Mouse (Mus musculus): ENCODE measurements around the gene Usp1. TPM values are rescaled to one million over a fixed set of nuclear protein-coding genes. Genes with fewer than 3 reads are reported as not detected.
"Not testable (repeated sequence)": the region's sequence is repeated elsewhere in the genome, so short reads cannot be mapped to it uniquely, and the experiment has no call there.

Usp1 gene
- polyA plus RNA-seq, 1 experiment from 2014 or later, result 25.7 TPM

DNA sequence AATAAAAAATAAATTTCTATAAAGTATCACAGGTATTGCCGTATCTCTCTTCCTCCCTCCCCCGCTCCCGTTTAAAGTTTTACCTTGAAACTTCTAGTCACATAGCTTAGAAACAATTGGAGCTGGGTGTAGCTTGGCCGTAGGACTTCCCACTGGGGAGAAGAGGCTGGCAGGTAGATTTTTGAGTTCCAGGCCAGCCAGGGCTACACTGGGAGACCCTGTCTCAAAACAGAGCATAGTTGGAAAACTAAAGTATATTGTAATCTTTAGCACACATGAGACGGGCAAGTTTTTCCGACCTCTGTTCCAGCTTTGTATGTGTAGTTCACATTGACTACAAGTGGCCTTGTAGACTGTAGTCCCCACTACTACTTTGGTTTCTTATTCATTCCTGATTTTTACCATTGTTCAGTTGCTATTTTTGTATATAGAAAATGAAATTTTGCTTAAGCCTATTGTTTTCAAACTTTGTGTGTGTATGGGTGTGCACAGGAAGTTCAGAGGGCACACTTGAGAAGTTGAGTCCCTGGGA is 1.7 kb downstream of the Usp1 start:
- H3K27ac ChIP-seq, result no peak overlapping the region
- peak overlapping the region; percentile 79; the same call in 1 of the 2 replicates for H3K4me3 ChIP-seq
- 21% methylated on average over 6 of the region's 6 CpGs for WGBS
- no peak overlapping the region for H3K9ac ChIP-seq
- H3K4me1 ChIP-seq, result peaks cover 21% of the 10 kb centered on the region
- H3K4me2 ChIP-seq, result peak overlapping the region; percentile 81; the same call in 1 of the 2 replicates
- H3K27me3 ChIP-seq (replicated peaks), result no peaks in the 10 kb centered on the region
- H3K36me3 ChIP-seq (replicated peaks), result 0 out of 2 replicates have a peak, but pooled peaks cover 3% of the 10 kb centered on the region
- ATAC-seq (replicated peaks), result no peak
- H3K9me3 ChIP-seq, result no peaks in the 10 kb centered on the region

DNA sequence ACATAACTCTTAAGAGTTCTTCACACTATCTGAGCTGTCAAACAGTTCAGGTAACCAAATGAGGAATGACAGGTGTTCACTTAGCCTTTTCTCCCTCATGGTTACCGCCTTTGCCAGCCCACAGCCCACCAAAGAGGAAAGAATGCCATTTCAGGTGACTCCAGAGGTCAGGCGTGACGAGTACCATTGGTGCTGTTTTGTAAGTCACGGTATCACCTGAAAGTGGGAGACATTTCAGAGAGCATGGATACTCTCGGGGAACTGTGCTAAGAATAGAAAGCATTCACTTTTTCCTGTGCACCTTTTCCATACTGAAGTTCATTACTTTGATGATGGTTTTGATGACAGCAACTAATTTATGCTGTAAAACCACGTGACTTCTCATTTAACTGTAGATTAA is 12.4 kb downstream of the Usp1 start:
- WGBS, result 84% methylated on average over 6 of the region's 6 CpGs
- Histone ChIP-seq H3K9me3 (no peaks in the 10 kb centered on the region), H3K36me3 (replicated peaks) (peaks cover 31% of the 10 kb centered on the region), H3K9ac (no peak overlapping the region), H3K4me2 (no peak overlapping the region), H3K27ac (no peak overlapping the region), H3K4me3 (no peak overlapping the region), H3K27me3 (replicated peaks) (no peaks in the 10 kb centered on the region), H3K4me1 (no peaks in the 10 kb centered on the region)
- ATAC-seq (replicated peaks), result no peak

DNA sequence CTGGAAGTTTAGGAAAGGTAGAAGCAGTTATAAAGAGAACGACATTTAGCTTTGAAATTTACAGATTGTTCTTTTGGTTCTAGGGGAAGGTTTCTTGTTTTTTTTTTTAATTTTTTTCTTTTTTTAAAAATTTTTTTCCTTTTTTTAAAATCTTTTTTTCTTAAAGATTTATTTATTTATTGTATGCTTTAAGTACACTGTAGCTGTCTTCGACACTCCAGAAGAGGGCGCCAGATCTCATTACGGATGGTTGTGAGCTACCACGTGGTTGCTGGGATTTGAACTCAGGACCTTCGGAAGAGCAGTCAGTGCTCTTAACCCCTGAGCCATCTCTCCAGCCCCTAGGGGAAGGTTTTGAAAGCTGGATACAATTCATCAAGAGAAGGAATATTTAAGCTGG is 14.6 kb downstream of the Usp1 start:
- not testable (repeated sequence) for H3K4me3 ChIP-seq; H3K4me1 ChIP-seq; H3K27ac ChIP-seq; H3K4me2 ChIP-seq; H3K9me3 ChIP-seq; ATAC-seq (replicated peaks); H3K27me3 ChIP-seq (replicated peaks); H3K9ac ChIP-seq
- peaks cover 42% of the 10 kb centered on the region for H3K36me3 ChIP-seq (replicated peaks)
- 94% methylated on average over 6 of the region's 6 CpGs for WGBS

DNA sequence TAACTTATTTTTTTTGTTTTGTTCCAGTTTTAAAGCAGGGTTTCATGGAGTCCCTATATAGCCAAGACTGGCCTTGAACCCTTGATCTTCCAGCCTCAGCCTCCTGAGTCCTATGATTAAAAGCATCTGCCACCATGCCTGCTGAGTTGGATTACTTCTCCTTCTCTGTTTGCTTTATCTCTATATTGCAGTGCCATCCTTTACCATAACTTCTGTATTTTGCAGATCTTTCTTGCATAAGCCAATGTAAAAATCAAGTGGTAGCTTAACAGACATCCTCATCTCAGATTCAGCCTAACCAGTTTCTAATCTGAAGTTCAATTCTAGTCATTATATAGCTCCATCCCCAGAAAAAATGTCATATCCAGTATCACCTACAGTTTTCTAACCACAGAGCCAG is 27.0 kb downstream of the Usp1 start:
- H3K4me3 ChIP-seq, result no peak overlapping the region
- H3K4me1 ChIP-seq, result no peaks in the 10 kb centered on the region
- peaks cover 13% of the 10 kb centered on the region; the same call in 1 of the 2 replicates for H3K36me3 ChIP-seq (replicated peaks)
- H3K27me3 ChIP-seq (replicated peaks), result no peaks in the 10 kb centered on the region
- no peak overlapping the region for H3K4me2 ChIP-seq
- H3K9me3 ChIP-seq, result no peaks in the 10 kb centered on the region
- no peak overlapping the region for H3K9ac ChIP-seq
- no peak overlapping the region for H3K27ac ChIP-seq
- ATAC-seq (replicated peaks), result no peak

DNA sequence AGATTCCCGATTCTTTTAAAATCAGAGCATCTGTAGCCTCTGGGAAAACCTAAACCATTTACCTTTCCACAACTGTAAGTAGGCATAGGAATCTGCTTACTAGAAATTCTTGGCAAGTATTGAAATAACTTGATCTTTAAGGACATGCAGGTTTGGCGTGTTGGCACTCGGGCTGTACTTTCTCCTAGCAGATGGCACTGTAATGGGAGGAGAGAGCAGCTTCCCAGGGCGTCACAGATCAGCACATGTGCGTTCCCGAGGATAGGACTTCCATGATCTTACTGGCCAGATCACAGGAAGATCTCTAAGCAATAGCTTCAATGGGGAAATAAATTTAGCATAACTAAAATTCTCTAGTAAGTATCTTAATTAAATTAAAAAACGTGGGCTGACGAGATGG is 32.4 kb downstream of the Usp1 start:
- Histone ChIP-seq H3K4me2 (no peak overlapping the region), H3K9me3 (no peaks in the 10 kb centered on the region), H3K9ac (no peak overlapping the region), H3K27ac (no peak overlapping the region), H3K4me3 (no peak overlapping the region), H3K27me3 (replicated peaks) (no peaks in the 10 kb centered on the region), H3K36me3 (replicated peaks) (peaks cover 37% of the 10 kb centered on the region), H3K4me1 (no peaks in the 10 kb centered on the region)
- no peak for ATAC-seq (replicated peaks)
- WGBS, result 94% methylated on average over 8 of the region's 8 CpGs

DNA sequence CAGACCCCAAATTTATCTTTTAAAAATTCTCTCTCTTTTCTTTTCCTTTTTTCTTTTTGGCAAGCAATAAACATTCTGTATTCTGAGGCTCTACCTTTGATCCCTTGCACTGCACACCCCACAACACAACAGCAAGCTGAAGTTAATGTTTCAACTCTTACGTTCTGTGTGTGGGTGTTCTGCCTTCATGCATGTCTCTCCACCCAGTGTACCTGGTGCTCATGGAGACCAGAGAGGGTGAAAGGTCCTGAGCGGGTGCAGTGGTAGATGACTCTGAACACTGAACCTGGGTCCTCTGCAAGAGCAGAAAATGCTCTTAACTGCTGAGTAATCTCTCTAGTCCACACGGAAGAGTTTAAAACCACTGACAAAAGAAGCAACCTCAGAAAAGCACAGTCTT is 36.6 kb downstream of the Usp1 start:
- H3K27ac ChIP-seq, result no peak overlapping the region

DNA sequence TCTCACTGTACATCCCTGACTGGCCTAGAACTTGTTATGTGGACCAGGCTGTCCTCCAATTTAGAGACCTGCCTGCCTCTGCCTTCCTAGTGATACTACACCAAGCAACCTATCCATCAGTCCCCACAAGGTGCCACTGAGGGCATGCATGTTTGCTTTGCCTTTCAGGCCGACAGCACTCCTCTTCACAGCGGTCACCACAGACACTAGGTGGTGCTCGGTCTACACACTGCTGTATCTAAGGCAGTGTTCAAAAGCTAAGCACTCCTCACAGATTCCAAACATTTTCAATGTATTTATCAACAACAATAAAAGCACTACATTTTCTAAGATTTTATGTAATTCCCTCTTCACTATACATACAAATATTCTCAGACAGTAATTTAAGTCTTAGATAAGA is 46.3 kb downstream of the Usp1 start:
- Histone ChIP-seq H3K4me2 (no peak overlapping the region), H3K9ac (no peak overlapping the region), H3K27me3 (replicated peaks) (no peaks in the 10 kb centered on the region), H3K4me3 (no peak overlapping the region), H3K36me3 (replicated peaks) (peaks cover 51% of the 10 kb centered on the region), H3K4me1 (no peaks in the 10 kb centered on the region), H3K9me3 (no peaks in the 10 kb centered on the region), H3K27ac (no peak overlapping the region)
- ATAC-seq (replicated peaks), result no peak
- WGBS, result 86% methylated on average over 3 of the region's 3 CpGs

More for the DNA sequence above, 36.6 kb downstream of the Usp1 start:
- H3K4me1 ChIP-seq, result no peaks in the 10 kb centered on the region
- ATAC-seq (replicated peaks), result no peak
- no peak overlapping the region for H3K9ac ChIP-seq
- H3K4me2 ChIP-seq, result no peak overlapping the region
- H3K4me3 ChIP-seq, result no peak overlapping the region
- no peaks in the 10 kb centered on the region for H3K27me3 ChIP-seq (replicated peaks)
- no peaks in the 10 kb centered on the region for H3K9me3 ChIP-seq
- 91% methylated on average over 3 of the region's 3 CpGs for WGBS
- H3K36me3 ChIP-seq (replicated peaks), result peaks cover 44% of the 10 kb centered on the region

DNA sequence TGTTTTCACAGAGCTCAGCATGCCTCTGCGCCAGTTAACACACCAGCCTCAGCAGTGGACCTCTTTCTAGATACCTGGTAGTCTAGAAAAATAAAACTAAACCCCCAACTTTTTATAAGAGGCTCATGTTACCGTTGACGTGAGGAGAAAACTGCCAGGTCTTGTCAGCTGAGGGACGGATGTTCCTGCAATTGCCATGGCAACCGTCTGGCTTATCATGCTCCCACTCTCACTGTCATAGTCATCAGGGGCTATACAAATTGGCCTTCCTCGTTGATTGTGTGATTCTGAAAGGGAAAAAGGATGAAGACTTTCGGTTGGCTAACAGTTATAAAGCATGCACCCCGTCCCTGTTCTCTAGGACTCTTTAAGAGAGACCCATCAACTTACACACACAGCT is 52.1 kb downstream of the Usp1 start:
- no peak overlapping the region for H3K4me2 ChIP-seq
- WGBS, result 44% methylated on average over 8 of the region's 8 CpGs
- H3K4me1 ChIP-seq, result no peaks in the 10 kb centered on the region
- H3K27ac ChIP-seq, result no peak overlapping the region
- H3K27me3 ChIP-seq (replicated peaks), result no peaks in the 10 kb centered on the region
- peaks cover 22% of the 10 kb centered on the region for H3K36me3 ChIP-seq (replicated peaks)
- H3K9ac ChIP-seq, result no peak overlapping the region
- no peaks in the 10 kb centered on the region for H3K9me3 ChIP-seq
- peak; percentile 45; the same call in 1 of the 2 replicates for ATAC-seq (replicated peaks)
- no peak overlapping the region for H3K4me3 ChIP-seq

DNA sequence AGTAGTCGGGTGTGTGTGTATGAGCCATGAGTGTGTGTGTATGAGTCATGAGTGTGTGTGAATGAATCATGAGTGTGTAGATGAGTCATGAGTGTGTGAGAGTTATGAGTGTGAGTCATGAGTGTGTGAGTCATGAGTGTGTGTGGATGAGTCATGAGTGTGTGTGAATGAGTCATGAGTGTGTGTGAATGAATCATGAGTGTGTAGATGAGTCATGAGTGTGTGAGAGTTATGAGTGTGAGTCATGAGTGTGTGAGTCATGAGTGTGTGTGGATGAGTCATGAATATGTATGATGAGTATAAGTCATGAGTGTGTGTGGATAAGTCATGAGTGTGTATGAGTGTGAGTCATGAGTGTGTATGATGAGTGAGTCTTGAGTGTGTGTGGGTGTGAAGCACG is 54.7 kb downstream of the Usp1 start:
- H3K4me3 ChIP-seq; H3K27ac ChIP-seq; ATAC-seq (replicated peaks); H3K9ac ChIP-seq; H3K9me3 ChIP-seq; H3K27me3 ChIP-seq (replicated peaks); H3K4me2 ChIP-seq; H3K4me1 ChIP-seq: not testable (repeated sequence)
- peaks cover 18% of the 10 kb centered on the region for H3K36me3 ChIP-seq (replicated peaks)
- 97% methylated on average over 2 of the region's 2 CpGs for WGBS

DNA sequence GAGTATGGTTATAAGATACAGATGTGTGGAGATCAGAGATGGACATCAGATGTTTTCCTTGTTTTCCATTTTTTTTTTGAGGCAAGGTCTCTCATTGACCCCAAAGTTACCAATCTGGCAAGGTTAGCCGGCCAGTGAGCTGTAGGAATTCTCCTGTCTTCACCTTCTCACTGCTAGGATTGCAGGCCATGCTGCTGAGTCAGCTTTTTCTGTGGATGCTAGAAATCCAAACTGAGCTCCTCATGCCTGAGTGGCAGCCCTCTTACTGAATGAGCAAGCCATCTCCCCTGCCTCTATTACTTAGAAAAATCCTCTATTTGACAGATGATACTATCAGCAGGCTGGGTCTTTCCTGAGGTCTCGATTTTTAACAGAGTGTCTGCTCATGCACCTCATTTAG is 55.1 kb downstream of the Usp1 start:
- 90% methylated on average over 2 of the region's 2 CpGs for WGBS

DNA sequence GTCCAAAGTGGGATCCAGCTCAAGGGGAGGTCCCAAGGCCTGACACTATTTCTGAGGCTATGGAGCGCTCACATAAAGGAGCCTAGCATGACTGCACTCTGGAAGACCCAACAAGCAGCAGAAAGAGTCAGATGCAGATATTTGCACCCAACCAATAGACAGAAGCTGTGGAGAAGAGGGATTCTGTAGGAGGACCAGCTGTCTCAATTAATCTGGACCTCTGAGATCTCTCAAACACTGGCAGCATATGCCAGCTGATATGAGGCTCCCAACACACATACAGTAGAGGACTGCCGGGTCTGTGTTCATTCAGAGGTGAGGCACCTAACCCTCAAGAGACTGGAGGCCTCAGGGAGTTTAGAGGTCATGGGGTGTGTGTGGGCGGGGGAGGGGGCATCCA is 56.4 kb downstream of the Usp1 start:
- H3K36me3 ChIP-seq (replicated peaks), result peaks cover 17% of the 10 kb centered on the region
- H3K27me3 ChIP-seq (replicated peaks); H3K4me3 ChIP-seq; H3K9me3 ChIP-seq; H3K4me1 ChIP-seq; H3K9ac ChIP-seq; H3K27ac ChIP-seq; ATAC-seq (replicated peaks); H3K4me2 ChIP-seq: not testable (repeated sequence)
- 95% methylated on average over 3 of the region's 3 CpGs for WGBS

More for the DNA sequence above, 55.1 kb downstream of the Usp1 start:
- no peaks in the 10 kb centered on the region for H3K9me3 ChIP-seq
- no peaks in the 10 kb centered on the region for H3K4me1 ChIP-seq
- no peaks in the 10 kb centered on the region for H3K27me3 ChIP-seq (replicated peaks)
- H3K4me2 ChIP-seq, result no peak overlapping the region
- H3K4me3 ChIP-seq, result no peak overlapping the region
- H3K27ac ChIP-seq, result no peak overlapping the region
- H3K9ac ChIP-seq, result no peak overlapping the region
- no peak for ATAC-seq (replicated peaks)
- H3K36me3 ChIP-seq (replicated peaks), result peaks cover 20% of the 10 kb centered on the region

DNA sequence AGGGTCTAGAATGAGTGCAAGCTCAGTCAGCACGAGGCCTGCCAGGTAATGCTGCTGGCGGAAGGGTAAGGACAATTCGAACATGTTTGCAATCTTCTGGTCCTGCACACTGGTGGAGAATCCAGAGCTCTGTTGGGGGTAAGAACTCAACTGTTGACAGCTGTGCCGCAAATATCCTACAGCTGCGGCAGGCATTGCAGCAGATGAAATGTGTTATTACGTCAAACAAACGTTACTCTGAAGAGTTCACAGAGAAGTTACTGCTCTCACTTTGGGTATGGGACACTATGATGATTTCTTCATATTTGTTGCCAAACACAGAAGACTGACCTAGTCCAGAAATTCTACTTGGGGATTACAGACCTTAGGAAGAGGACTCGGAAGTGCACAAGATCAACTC is 61.1 kb downstream of the Usp1 start:
- Histone ChIP-seq H3K9ac (no peak overlapping the region), H3K4me3 (no peak overlapping the region), H3K27me3 (replicated peaks) (no peaks in the 10 kb centered on the region), H3K27ac (no peak overlapping the region), H3K4me1 (no peaks in the 10 kb centered on the region), H3K36me3 (replicated peaks) (peaks cover 28% of the 10 kb centered on the region; the same call in 1 of the 2 replicates), H3K4me2 (no peak overlapping the region), H3K9me3 (no peaks in the 10 kb centered on the region)
- WGBS, result 93% methylated on average over 8 of the region's 8 CpGs
- ATAC-seq (replicated peaks), result no peak

Data from midbrain, embryonic 15.5 days (tissue).